Mouse (Mus musculus) limb, embryonic 11.5 days (tissue): ENCODE measurements around the gene Psme4. TPM values are rescaled to one million over a fixed set of nuclear protein-coding genes. Genes with fewer than 3 reads are reported as not detected.

Experiments
- ATAC-seq: fragments of 200-750 bp; cut with Nextera tagmentation; 2 replicates; pipeline ENCODE4 v1.8.0; 2017; ENCODE audit warnings: low read depth; ENCODE audit not compliant: insufficient number of reproducible peaks, low FRiP score, low TSS enrichment
- DNase-seq: peaks from one replicate; pipeline ENCODE4 v3.0.0-alpha.2; 2015; ENCODE audit warnings: low spot score
- H3K27ac ChIP-seq: fragments of 300-500 bp; sonication (generic); replicated peaks from 2 replicates; pipeline ENCODE4 v1.5.1; 2014; ENCODE audit warnings: low read depth, mild to moderate bottlenecking, low read length
- H3K27me3 ChIP-seq: fragments of 300-500 bp; sonication (generic); 2 replicates; pipeline ENCODE4 v1.6.1; 2014; ENCODE audit warnings: mild to moderate bottlenecking, low read length, mixed read lengths; ENCODE audit not compliant: control insufficient read depth, insufficient read depth
- H3K36me3 ChIP-seq: fragments of 300-500 bp; sonication (generic); 2 replicates; pipeline ENCODE4 v1.6.1; 2014; ENCODE audit warnings: mild to moderate bottlenecking, low read length, moderate library complexity, mixed read lengths; ENCODE audit not compliant: control insufficient read depth, insufficient read depth
- H3K4me1 ChIP-seq: fragments of 300-500 bp; sonication (generic); 2 replicates; pipeline ENCODE4 v1.6.1; 2014; ENCODE audit warnings: low read length, mixed read lengths; ENCODE audit not compliant: control insufficient read depth, insufficient read depth
- H3K4me2 ChIP-seq: fragments of 300-500 bp; sonication (generic); 2 replicates; pipeline ENCODE4 v1.6.1; 2014; ENCODE audit warnings: low read depth, mild to moderate bottlenecking, moderate library complexity; ENCODE audit not compliant: severe bottlenecking
- H3K4me3 ChIP-seq: fragments of 300-500 bp; sonication (generic); 2 replicates; pipeline ENCODE4 v1.5.1; 2014; ENCODE audit warnings: low read depth, low read length
- H3K9ac ChIP-seq: fragments of 300-500 bp; sonication (generic); 2 replicates; pipeline ENCODE4 v1.6.1; 2014; ENCODE audit warnings: mild to moderate bottlenecking, low read length
- H3K9me3 ChIP-seq: fragments of 300-500 bp; sonication (generic); 2 replicates; pipeline ENCODE4 v1.6.1; 2016; ENCODE audit warnings: low read length; ENCODE audit not compliant: control insufficient read depth
- WGBS: fragments of 180-500 bp; shearing (Covaris S2); extraction: QIAGEN DNeasy Blood & Tissue Kit; methylation state at CpG from one replicate; pipeline ENCODE4 v1.1.7; 2014; 5-methylcytosine and 5-hydroxymethylcytosine counted together
- polyA plus RNA-seq: library from polyadenylated mRNA; unstranded; fragments of >200 nt; fragmentation: Nextera tagmentation; extraction: Ambion mirVana; gene quantifications from 2 replicates; pipeline ENCODE4 v1.2.1, GENCODE M21; 2014

The Psme4 gene
- polyA plus RNA-seq, 1 experiment from 2014 or later = 36.5 TPM

DNA sequence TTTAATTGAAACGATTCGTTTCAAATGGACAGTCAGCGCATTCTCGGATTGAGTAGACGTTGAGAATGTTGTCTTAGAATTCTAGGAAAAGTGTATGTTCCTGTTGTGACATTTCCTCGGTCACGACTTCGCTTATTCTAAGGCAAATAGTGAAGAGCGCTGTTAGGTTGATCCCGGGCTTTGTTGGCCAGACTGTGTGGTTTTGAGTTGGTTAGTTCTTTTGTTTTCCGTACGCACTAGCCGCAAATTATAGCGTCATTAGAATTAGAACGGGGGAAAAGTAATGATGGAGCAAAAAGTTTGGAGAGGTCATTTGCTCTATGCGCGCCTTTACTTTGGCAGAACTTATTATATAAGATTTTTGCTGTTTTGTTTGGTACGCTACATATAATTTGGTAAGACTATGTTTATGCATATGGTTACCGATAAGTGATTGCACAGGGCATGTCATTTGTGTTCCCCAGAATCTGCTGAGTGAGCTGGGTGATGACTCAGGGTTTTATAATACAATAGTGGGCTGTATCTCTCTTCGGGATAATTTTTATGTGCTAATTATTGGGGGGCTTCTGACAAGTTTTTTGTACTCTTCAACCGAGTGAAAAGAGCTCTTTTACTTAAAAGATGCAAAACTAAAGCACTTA is 1.4 kb downstream of the Psme4 start:
- 5% methylated on average over 21 of the region's 21 CpGs for WGBS
- no peak for ATAC-seq
- no peaks in the 10 kb centered on the region for H3K9me3 ChIP-seq
- H3K4me3 ChIP-seq = peak overlapping the region; percentile 95
- DNase-seq = peak; percentile 42
- H3K36me3 ChIP-seq = no peaks in the 10 kb centered on the region
- no peak overlapping the region for H3K27ac ChIP-seq
- H3K27me3 ChIP-seq = no peaks in the 10 kb centered on the region
- H3K4me1 ChIP-seq = peaks cover 3% of the 10 kb centered on the region; the same call in 1 of the 2 replicates
- peak overlapping the region; percentile 95 for H3K9ac ChIP-seq
- H3K4me2 ChIP-seq = peak overlapping the region; percentile 58

DNA sequence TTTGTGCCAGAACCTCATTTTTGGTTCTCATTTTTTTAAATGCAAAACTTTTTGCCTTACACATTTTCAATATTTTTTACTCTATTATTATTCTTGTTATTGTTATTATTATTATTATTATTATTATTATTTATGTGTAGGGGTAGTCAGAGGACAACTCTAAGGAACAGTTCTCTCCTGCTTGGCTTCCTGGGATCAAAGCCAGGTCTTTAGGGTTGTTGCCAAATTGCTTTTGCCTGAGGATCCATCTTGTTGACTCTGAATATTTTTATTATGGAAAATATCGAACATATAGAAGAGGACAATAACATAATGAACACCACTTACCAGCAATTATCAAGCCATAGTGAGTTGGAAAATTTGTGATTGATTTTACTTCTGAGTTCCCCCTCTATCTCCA is 3.1 kb downstream of the Psme4 start:
- H3K9me3 ChIP-seq = no peaks in the 10 kb centered on the region
- H3K9ac ChIP-seq = no peak overlapping the region
- H3K4me2 ChIP-seq = no peak overlapping the region
- WGBS = 79% methylated on average over 1 of the region's 1 CpGs
- no peaks in the 10 kb centered on the region for H3K36me3 ChIP-seq
- DNase-seq (no peak), ATAC-seq (no peak)
- no peak overlapping the region for H3K4me3 ChIP-seq
- no peak overlapping the region for H3K27ac ChIP-seq
- peaks cover 3% of the 10 kb centered on the region; the same call in 1 of the 2 replicates for H3K4me1 ChIP-seq
- no peaks in the 10 kb centered on the region for H3K27me3 ChIP-seq

DNA sequence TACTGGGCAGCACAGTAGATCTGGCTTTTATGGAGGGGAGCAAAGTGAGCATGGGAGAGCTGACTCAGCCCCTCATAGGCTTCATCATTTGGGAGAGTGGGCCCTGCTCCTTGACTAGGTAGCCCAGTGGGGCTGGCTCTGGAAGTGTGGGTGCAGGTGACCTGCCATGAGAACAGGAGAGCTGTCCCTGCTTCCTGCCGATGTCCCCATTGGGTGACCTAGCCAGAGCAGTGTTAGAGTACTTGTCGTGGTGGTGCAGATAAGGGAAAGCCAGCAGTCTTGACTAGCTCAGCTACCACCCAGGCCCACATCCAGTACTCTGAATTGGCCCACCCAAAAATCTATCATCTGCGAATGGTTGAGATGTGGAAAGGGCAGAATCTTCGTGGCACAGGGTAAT is 6.0 kb downstream of the Psme4 start:
- Histone ChIP-seq H3K27me3 (no peaks in the 10 kb centered on the region), H3K27ac (no peak overlapping the region), H3K9me3 (no peaks in the 10 kb centered on the region), H3K4me1 (peaks cover 3% of the 10 kb centered on the region; the same call in 1 of the 2 replicates), H3K4me2 (no peak overlapping the region), H3K36me3 (no peaks in the 10 kb centered on the region), H3K9ac (no peak overlapping the region), H3K4me3 (no peak overlapping the region)
- DNase-seq (no peak), ATAC-seq (no peak)
- WGBS = 74% methylated on average over 4 of the region's 4 CpGs

DNA sequence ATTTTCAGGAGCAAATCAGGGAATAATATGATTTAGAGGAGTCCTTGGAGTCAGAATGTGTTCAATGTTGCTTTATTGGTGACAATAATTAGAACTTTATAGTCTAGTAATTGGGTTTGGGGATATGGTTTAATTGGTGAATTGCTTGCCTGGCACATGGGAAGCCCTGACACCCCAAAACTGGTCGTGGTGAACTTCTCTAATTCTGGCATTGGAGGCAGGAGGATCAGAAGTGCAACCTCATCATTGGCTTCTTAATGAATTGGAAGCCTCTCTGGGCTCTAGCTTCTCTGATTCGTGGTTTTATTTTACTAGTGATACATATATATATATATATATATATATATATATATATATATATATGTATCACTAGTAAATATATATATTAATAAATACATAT is 9.4 kb downstream of the Psme4 start:
- Histone ChIP-seq H3K4me2 (no peak overlapping the region), H3K4me3 (no peak overlapping the region), H3K36me3 (no peaks in the 10 kb centered on the region), H3K27me3 (no peaks in the 10 kb centered on the region), H3K4me1 (no peaks in the 10 kb centered on the region), H3K9ac (no peak overlapping the region), H3K9me3 (no peaks in the 10 kb centered on the region), H3K27ac (no peak overlapping the region)
- 77% methylated on average over 2 of the region's 2 CpGs for WGBS
- no peak for DNase-seq
- no peak for ATAC-seq

DNA sequence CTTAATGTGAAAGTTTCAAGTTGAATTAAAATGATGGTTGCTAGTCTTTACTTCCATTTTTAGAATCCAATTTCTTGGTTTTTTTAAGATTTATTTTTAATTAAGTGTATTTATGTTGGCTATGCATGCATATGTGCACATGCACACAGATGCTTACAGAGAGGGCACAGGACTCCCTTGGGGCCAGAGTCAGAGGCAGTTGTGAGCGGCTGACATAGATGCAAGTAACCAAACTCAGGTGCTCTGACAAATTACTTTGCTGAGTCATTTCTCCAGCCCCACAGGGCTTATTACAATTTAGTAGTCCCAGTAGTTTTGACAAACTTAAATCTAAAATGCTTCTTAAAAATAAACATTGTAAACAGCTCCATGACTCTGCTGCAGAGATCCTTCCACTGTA is 10.1 kb downstream of the Psme4 start:
- DNase-seq = no peak

DNA sequence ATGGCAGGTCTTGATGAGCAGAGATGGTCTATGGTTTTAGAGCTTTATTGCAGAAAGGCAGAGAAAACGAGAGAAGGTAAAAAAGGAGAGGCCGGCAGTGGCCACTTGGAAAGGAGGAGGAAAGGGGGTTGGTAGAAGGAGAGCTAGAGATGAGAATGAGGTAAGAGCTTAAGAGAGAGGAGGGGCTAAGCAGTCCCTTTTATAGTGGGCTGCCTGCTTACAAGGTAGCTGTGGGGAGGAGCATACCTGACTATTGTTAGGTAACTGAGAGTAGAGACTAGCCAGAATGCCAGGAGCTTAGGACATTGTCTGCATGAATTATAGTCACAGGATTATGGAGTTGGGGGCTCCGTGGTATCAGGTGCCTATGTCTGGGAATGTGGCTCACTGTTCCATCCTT is 14.0 kb downstream of the Psme4 start:
- Histone ChIP-seq H3K36me3 (no peaks in the 10 kb centered on the region), H3K4me1 (no peaks in the 10 kb centered on the region), H3K27ac (no peak overlapping the region), H3K4me3 (no peak overlapping the region), H3K9me3 (no peaks in the 10 kb centered on the region), H3K4me2 (no peak overlapping the region), H3K27me3 (no peaks in the 10 kb centered on the region), H3K9ac (no peak overlapping the region)
- 54% methylated on average over 3 of the region's 3 CpGs for WGBS
- no peak for DNase-seq
- ATAC-seq = no peak

More for the DNA sequence above, 10.1 kb downstream of the Psme4 start:
- ATAC-seq = no peak
- H3K27me3 ChIP-seq = no peaks in the 10 kb centered on the region
- no peaks in the 10 kb centered on the region for H3K36me3 ChIP-seq
- no peak overlapping the region for H3K4me2 ChIP-seq
- H3K9ac ChIP-seq = no peak overlapping the region
- no peaks in the 10 kb centered on the region for H3K4me1 ChIP-seq
- no peaks in the 10 kb centered on the region for H3K9me3 ChIP-seq
- H3K4me3 ChIP-seq = no peak overlapping the region
- WGBS = 84% methylated on average over 1 of the region's 1 CpGs
- no peak overlapping the region for H3K27ac ChIP-seq

DNA sequence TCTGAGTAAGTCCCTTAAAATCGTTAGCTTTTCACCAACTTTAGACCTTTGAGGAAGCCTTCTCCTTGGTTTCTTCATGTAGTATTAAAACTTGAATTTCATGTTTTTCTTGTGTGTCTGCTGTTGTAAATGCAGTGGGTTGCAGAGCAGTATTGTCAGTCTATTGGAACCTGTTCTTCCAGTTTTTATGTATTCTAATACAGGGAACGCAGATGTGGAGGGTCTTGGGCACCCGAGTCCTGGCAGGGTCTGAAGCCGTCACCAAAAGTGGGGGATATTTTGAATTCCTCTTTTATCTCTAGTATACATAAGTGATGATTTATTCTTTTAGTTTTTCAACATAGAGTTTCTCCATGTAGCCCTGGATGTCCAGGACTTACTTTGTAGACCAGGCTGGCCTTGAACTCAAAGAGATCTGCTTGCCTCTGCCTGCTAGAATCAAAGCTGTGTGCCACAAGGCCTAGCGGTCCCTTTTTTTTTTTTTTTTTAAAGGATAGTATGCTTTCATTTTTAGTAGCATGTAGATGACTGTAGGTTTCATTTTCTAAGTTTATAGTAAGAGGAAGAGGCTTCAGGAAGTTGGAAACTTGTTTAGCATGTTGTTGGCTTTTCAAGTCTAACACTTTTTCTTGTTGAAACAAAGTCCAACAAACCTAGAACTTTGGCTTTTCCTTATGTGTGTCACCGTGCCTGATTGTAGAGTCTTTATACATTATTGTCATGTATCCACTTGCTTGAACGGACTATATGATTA is 14.9 kb downstream of the Psme4 start:
- DNase-seq = no peak
- no peak for ATAC-seq
- Histone ChIP-seq H3K9me3 (no peaks in the 10 kb centered on the region), H3K27ac (no peak overlapping the region), H3K36me3 (no peaks in the 10 kb centered on the region), H3K27me3 (no peaks in the 10 kb centered on the region), H3K4me1 (no peaks in the 10 kb centered on the region), H3K9ac (no peak overlapping the region), H3K4me3 (no peak overlapping the region), H3K4me2 (no peak overlapping the region)
- WGBS = 91% methylated on average over 7 of the region's 7 CpGs

DNA sequence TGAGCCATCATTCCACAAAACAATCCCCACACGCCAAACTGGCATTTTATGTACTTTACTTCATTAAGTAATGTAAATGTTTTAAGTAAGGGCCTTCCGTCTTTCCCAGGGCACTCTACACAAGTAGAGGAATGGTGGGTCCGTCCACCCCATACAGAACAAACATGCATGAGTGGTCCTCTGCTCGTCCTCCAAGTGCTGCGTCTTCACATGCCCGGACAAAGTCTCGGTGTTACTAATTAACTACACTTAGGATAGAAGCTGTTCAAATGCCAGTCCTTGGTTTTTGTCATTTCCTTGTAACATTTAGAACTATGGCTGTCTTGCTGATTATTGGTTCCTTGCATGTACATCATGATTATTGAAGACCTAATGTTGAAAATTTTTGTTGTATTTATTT is 21.2 kb downstream of the Psme4 start:
- H3K36me3 ChIP-seq = peaks cover 4% of the 10 kb centered on the region; the same call in 1 of the 2 replicates
- WGBS = 92% methylated on average over 7 of the region's 7 CpGs
- DNase-seq (no peak), ATAC-seq (no peak)
- no peak overlapping the region for H3K27ac ChIP-seq
- H3K4me3 ChIP-seq = no peak overlapping the region
- H3K9ac ChIP-seq = no peak overlapping the region
- H3K9me3 ChIP-seq = no peaks in the 10 kb centered on the region
- H3K4me2 ChIP-seq = no peak overlapping the region
- no peaks in the 10 kb centered on the region for H3K4me1 ChIP-seq
- no peaks in the 10 kb centered on the region for H3K27me3 ChIP-seq
